Mouse (Mus musculus) heart, postnatal 4 days (tissue): ENCODE measurements around the gene Pelp1. TPM values are rescaled to one million over a fixed set of nuclear protein-coding genes. Genes with fewer than 3 reads are reported as not detected.
"Not testable (repeated sequence)": the region's sequence is repeated elsewhere in the genome, so short reads cannot be mapped to it uniquely, and the experiment has no call there.

Source experiments
- DNase-seq: peaks from one replicate; pipeline ENCODE4 v3.0.0; 2021
- total RNA-seq, 2 experiments: library from RNA; stranded (reverse); gene quantifications; 2 replicates each; pipeline ENCODE4 v1.2.3; 2021

The Pelp1 gene
- total RNA-seq, 2 experiments from 2014 or later, result 25.6 to 27.9 TPM

GRCm38 (mm10) chr11:70419486-70419885 lies 9.7 kb upstream of the Pelp1 start:
- no peak for DNase-seq

DNA sequence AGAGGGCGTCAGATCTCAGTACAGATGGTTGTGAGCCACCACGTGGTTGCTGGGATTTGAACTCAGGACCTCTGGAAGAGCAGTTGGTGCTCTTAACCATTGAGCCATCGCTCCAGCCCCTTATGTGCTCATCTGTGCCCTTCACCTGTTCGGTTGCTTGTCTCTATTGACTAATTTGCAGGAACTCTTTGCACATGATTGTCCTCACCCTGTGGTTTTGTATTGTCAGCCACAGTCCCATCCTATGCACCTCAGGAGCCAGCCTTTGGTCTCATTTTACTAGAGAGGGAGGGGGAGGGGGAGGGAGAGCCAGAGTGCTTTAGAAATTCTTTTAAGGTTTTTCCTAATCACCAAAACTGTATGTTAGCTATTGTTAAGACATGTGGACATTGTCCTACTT lies 8.4 kb upstream of the Pelp1 start:
- no peak for DNase-seq

DNA sequence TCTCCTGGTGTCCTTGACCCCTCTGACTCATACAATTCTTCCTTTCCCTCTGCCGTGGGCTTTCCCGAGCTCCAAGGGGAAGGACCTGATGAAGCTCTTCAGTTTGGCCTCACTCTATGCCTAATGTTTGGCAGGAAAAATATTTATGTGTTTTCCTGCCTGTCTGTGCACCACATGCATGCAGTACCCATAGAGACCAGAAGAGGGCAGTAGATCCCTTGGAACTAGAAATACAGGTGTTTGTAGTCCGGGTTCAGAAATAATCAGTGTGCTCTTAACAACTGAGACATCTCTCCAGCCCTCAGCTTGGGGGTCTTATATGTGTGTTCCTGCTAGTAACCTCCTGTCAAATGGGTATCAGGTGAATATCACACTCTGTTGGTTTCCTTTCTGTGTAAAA lies 4.1 kb upstream of the Pelp1 start:
- peak; percentile 84 for DNase-seq

DNA sequence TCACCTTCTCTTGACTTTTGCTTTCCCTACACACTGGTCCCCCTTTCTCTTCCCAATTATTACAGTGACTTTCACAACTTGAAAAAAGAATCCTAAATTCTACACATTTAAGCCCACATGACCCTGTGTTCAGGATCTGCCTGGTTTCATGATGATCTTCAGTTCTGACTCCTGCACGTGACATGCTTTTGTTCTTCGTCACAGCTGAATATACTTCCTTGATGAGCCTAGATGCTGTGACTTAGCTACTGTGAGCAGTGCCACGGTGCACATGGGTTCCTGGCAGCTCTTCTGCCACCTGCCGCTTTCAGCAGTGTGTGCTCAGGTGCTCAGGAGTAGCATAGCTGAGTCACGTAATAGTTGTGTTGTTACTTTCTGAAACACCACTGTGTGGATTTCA lies 2.8 kb upstream of the Pelp1 start:
- no peak for DNase-seq

GRCm38 (mm10) chr11:70410297-70410643 lies 439 bp upstream of the Pelp1 start:
- no peak for DNase-seq

GRCm38 (mm10) chr11:70403598-70403997 lies 6.2 kb downstream of the Pelp1 start:
- peak; percentile 49 for DNase-seq

DNA sequence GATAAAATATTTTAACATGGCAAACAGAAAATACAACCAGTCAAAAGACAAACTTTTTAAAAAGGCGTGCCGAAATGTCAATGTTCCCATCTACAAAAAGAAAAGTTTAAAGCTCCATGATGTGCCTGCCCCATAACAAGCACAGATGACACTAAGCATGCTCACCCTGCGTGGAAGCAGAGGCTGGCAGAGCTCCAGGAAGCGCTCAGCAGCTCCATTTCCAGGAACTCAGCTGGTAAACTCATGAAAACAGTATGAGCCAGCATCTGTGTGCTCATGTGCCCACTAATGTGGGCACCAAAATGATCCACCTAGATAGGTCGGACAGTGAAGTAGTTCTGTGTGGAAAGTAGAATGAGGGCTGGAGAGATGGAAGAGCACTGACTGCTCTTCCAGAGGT lies 20.4 kb downstream of the Pelp1 start:
- DNase-seq, result peak; percentile 30

DNA sequence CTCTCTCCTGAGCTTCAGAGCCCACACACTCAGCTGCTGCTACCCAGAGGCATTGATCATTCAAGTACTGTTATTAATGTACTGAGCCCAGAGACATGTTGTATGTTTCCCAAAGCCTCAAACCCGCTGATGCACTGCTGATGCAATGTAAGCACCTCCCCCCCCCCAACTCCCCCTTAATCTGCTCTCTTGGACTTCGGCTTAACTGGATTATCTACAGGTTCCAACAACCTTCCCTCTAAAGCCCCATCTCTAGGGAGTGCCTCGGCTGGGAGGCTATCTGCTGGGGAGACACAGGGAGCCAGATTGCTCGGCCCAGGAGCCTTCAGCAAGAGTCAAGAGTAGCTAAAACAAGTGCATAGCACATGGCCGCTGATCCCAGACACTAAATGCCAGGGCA lies 22.4 kb downstream of the Pelp1 start:
- no peak for DNase-seq

- no peak for DNase-seq
Observed at GRCm38 (mm10) chr11:70384136-70384535, 25.7 kb downstream of the Pelp1 start.

GRCm38 (mm10) chr11:70381330-70381729 lies 28.5 kb downstream of the Pelp1 start:
- no peak for DNase-seq

GRCm38 (mm10) chr11:70380478-70381005 lies 29.3 kb downstream of the Pelp1 start:
- DNase-seq, result no peak

- no peak for DNase-seq
Observed at GRCm38 (mm10) chr11:70376054-70376453, 33.8 kb downstream of the Pelp1 start.

- no peak for DNase-seq
Observed at GRCm38 (mm10) chr11:70374302-70374701, 35.5 kb downstream of the Pelp1 start.

- no peak for DNase-seq
Observed at GRCm38 (mm10) chr11:70372849-70373557, 36.8 kb downstream of the Pelp1 start.

GRCm38 (mm10) chr11:70372396-70372795 lies 37.4 kb downstream of the Pelp1 start:
- DNase-seq, result no peak

GRCm38 (mm10) chr11:70368626-70369025 lies 41.2 kb downstream of the Pelp1 start:
- DNase-seq, result not testable (repeated sequence)

DNA sequence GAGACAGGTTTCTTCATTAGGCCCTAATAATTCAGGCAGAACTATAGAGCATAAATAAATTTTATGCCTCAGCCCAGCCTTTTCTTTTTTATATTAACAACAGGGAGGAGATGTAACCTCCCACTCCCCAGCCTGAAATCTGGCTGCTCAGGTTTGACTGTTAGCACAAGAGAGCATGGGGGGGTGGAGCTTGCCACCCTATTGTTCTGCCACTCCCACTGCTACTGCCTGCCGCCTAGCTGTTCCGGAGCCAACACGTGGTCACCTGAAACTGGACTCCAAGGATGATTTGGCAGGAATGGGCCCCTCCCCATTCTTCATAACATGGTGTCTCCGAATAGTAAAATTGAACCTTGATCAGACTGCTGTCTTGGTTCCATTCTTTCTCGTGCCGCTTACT lies 42.1 kb downstream of the Pelp1 start:
- not testable (repeated sequence) for DNase-seq

DNA sequence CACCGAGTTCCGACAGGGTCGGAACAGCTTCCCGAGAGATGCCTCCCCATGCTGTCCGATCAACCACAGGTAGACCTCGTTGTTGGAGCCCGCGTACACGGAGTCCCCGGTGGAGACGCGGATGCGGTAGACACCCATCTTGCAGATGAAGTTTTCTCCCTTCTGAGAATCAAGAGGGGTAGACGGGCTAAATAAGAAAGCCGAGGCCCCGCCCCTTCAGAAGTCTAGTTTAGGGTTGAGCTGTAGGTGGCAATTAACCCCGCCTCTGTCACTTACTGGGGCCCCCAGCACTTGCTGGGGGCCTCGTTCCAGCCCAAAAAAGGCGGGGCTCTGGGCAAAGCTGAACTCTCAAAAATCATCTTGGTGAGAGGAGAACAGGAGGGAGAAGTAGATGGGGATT lies 58.0 kb downstream of the Pelp1 start, which contains the start of gene Alox15:
TSS of gene Alox15 (minus strand) at position 164 of the 400 bp plus-strand sequence.
- DNase-seq, result no peak

GRCm38 (mm10) chr11:70348630-70349029 lies 61.2 kb downstream of the Pelp1 start:
- no peak for DNase-seq

DNA sequence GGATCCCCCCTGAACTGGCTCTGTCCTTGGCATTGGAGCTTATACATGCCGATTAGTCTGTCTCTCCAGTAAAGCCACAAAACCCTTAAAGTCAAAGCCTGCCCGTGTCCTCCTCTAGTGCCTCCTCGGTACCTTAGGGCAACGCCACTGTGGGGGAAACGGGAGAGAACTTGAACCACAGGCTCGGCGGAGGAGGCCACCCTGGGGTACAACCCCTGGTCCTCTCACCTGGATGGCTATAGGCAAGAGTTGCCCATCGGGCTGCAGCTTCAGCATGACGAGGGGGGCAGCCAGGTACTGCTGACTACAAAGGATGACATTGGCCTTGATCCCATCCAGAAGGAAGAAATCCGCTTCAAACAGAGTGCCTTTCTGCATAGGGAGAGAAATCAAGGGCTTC lies 62.0 kb downstream of the Pelp1 start:
- DNase-seq, result no peak

GRCm38 (mm10) chr11:70345546-70345945 lies 64.3 kb downstream of the Pelp1 start:
- no peak for DNase-seq

- no peak for DNase-seq
Observed at GRCm38 (mm10) chr11:70345061-70345460, 64.8 kb downstream of the Pelp1 start.
